Mouse (Mus musculus): ENCODE results near the gene Gm20850.
"Not testable (repeated sequence)": the region's sequence is repeated elsewhere in the genome, so short reads cannot be mapped to it uniquely, and the experiment has no call there.

Gm20850 gene

DNA sequence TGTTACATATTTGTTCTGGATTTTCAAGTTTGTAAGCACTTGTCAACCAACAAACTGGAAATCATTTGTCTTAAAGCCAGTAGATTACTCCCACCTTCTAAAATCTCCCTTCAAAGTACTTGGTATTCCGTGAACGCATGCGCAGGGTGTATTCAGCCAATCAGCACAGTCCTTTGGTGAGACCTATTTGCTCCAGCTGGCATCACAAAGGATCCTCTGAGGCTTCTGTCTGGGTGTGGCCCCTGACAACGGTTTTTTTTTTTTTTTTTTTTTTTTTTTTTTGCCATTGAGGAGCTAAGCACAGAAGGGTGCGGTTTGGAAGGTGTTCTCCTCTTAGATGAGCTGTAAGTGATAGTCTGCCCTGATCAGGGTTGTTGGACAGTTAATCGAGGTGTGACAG, at the start of gene Gm20850:
Gm20850 (plus strand) TSS at position 301 of the 400 bp plus-strand sequence.
- not testable (repeated sequence) for DNase-seq (ENCODE audit: low read depth, low spot score)
